In genomic region chr17:48608315-48608714, GRCm38 (mm10) we compare ENCODE assay signal across 32 mouse cellular contexts.
"Had no signal": no experiment of that assay in that cellular context is flagged by ENCODE, and none has a peak within 500 bp of the region (broad histone marks: within the 10 kb centered on the region; RNA-seq: fewer than 3 reads in every experiment).

No protein-coding gene starts in this region.

- ATAC-seq: hindbrain, embryonic 16.5 days; hindbrain, postnatal 0 days; inflammation-experienced regulatory T-cells, adult 6 months; intestine, embryonic 15.5 days; intestine, embryonic 16.5 days; intestine, postnatal 0 days had no signal

- H3K4me1 ChIP-seq: heart, embryonic 12.5 days; heart, embryonic 13.5 days; heart, embryonic 15.5 days; hindbrain, embryonic 12.5 days; intestine, embryonic 15.5 days had no signal

- H3K27ac ChIP-seq: heart, embryonic 13.5 days; heart, embryonic 15.5 days; hindbrain, embryonic 10.5 days; hindbrain, embryonic 12.5 days; hindbrain, embryonic 13.5 days; hindbrain, embryonic 14.5 days; hindbrain, embryonic 15.5 days; hindbrain, postnatal 0 days; intestine, embryonic 15.5 days; kidney, embryonic 15.5 days; kidney, postnatal 0 days; layer of hippocampus, adult 2 months; left cerebral cortex, adult 2 months had no signal

- DNase-seq: heart, postnatal 10 days; heart, postnatal 14 days; heart, postnatal 36 days; kidney, adult 11 months; kidney, adult 18-20 months; kidney, adult 2 months; kidney, adult 8-10 months; kidney, adult 9 months; kidney, postnatal 10 days; kidney, postnatal 14 days; kidney, postnatal 36 days; kidney, postnatal 4 days; layer of hippocampus, adult 9-11 months; layer of hippocampus, postnatal 36 days had no signal

- H3K4me2 ChIP-seq: heart, embryonic 12.5 days; heart, embryonic 13.5 days; heart, embryonic 15.5 days; hindbrain, embryonic 12.5 days; hindbrain, embryonic 13.5 days; hindbrain, embryonic 14.5 days; hindbrain, embryonic 15.5 days; intestine, embryonic 15.5 days; kidney, embryonic 15.5 days had no signal

- H3K4me3 ChIP-seq: heart, embryonic 12.5 days; heart, embryonic 13.5 days; heart, embryonic 15.5 days; hindbrain, embryonic 10.5 days; hindbrain, embryonic 12.5 days; hindbrain, embryonic 13.5 days; hindbrain, embryonic 15.5 days; intestine, embryonic 15.5 days; kidney, embryonic 15.5 days; layer of hippocampus, adult 2 months; left cerebral cortex, adult 2 months had no signal

- H3K36me3 ChIP-seq: heart, embryonic 12.5 days; heart, embryonic 13.5 days; heart, embryonic 15.5 days; hindbrain, embryonic 10.5 days; hindbrain, embryonic 12.5 days; hindbrain, embryonic 13.5 days; hindbrain, embryonic 15.5 days; intestine, embryonic 15.5 days; kidney, embryonic 15.5 days had no signal

- H3K9ac ChIP-seq: heart, embryonic 12.5 days; heart, embryonic 13.5 days; heart, embryonic 15.5 days; hindbrain, embryonic 12.5 days; hindbrain, embryonic 13.5 days; hindbrain, embryonic 14.5 days; hindbrain, embryonic 15.5 days; intestine, embryonic 15.5 days; kidney, embryonic 15.5 days had no signal

- H3K9me3 ChIP-seq: heart, embryonic 12.5 days; heart, embryonic 13.5 days; heart, embryonic 15.5 days; hindbrain, embryonic 10.5 days; hindbrain, embryonic 12.5 days; hindbrain, embryonic 13.5 days; hindbrain, embryonic 15.5 days; intestine, embryonic 15.5 days; kidney, embryonic 15.5 days had no signal

- H3K27me3 ChIP-seq: hindbrain, embryonic 12.5 days; hindbrain, embryonic 13.5 days; hindbrain, embryonic 15.5 days; intestine, embryonic 15.5 days; kidney, embryonic 15.5 days had no signal
